8 mouse cellular contexts compared by ENCODE assay signal in genomic region chr7:114322531-114323441, GRCm38 (mm10). TPM values are rescaled to one million over a fixed set of nuclear protein-coding genes. Genes with fewer than 3 reads are reported as not detected.
DNase-seq lines count a peak whose midpoint lies in the region; ATAC-seq and TF ChIP-seq lines count a peak whose summit lies in the region.

No protein-coding gene starts in this region.

- no peak overlapping the region for H3K4me2 ChIP-seq in hindbrain, postnatal 0 days (ENCODE audit: low read depth, low read length)
- H3K4me2 ChIP-seq in forebrain, embryonic 12.5 days = no peak overlapping the region

- H3K27me3 ChIP-seq in hindbrain, postnatal 0 days (ENCODE audit: insufficient read depth, low read length) = no peaks in the 10 kb centered on the region
- H3K27me3 ChIP-seq in hindbrain, embryonic 10.5 days (ENCODE audit: insufficient read depth, poor library complexity, severe bottlenecking) = no peaks in the 10 kb centered on the region
- no peaks in the 10 kb centered on the region for H3K27me3 ChIP-seq in small intestine, adult 2 months (ENCODE audit: control insufficient read depth, insufficient read depth, low read length)
- peaks cover 14% of the 10 kb centered on the region for H3K27me3 ChIP-seq in forebrain, embryonic 12.5 days

- DNase-seq in hindbrain, postnatal 0 days (ENCODE audit: low spot score) = peak; percentile 48
- DNase-seq in hindbrain, embryonic 10.5 days (ENCODE audit: low spot score) = no peak
- DNase-seq in fat pad, adult 2 months (ENCODE audit: extremely low read depth, low read depth, low spot score) = peak; percentile 28
- DNase-seq in kidney, postnatal 25 days = peak; percentile 41 to 81
- DNase-seq in ovary, postnatal 10 days (ENCODE audit: low spot score) = no peak
- no peak for DNase-seq in layer of hippocampus, adult 9-10 months (ENCODE audit: low spot score)

- no peak for TF ChIP-seq CTCF in hindbrain, postnatal 0 days (IDR thresholded peaks at IDR 0.05; ENCODE audit: low read depth)
- TF ChIP-seq CTCF in small intestine, adult 2 months (IDR thresholded peaks at IDR 0.05; ENCODE audit: extremely low read depth, insufficient read length, insufficient replicate concordance, low read depth, low read length) = no peak

- no peaks in the 10 kb centered on the region for H3K4me1 ChIP-seq in hindbrain, postnatal 0 days (ENCODE audit: insufficient read depth, low read length)
- peaks cover 11% of the 10 kb centered on the region for H3K4me1 ChIP-seq in hindbrain, embryonic 10.5 days (replicated peaks)
- peaks cover 4% of the 10 kb centered on the region; the same call in 1 of the 2 replicates for H3K4me1 ChIP-seq in small intestine, adult 2 months (ENCODE audit: control insufficient read depth, insufficient read depth, insufficient read length, low read length)
- H3K4me1 ChIP-seq in forebrain, embryonic 12.5 days = peaks cover 5% of the 10 kb centered on the region; the same call in 1 of the 2 replicates

- no peak overlapping the region; the same call in 1 of the 2 replicates for H3K27ac ChIP-seq in hindbrain, postnatal 0 days
- H3K27ac ChIP-seq in hindbrain, embryonic 10.5 days = no peak overlapping the region
- peak overlapping the region; percentile 35 for H3K27ac ChIP-seq in small intestine, adult 2 months (ENCODE audit: insufficient read depth, low read depth, low read length)
- no peak overlapping the region for H3K27ac ChIP-seq in forebrain, embryonic 12.5 days

- no peak overlapping the region for H3K4me3 ChIP-seq in hindbrain, postnatal 0 days (ENCODE audit: low read length)
- H3K4me3 ChIP-seq in hindbrain, embryonic 10.5 days = no peak overlapping the region
- H3K4me3 ChIP-seq in small intestine, adult 2 months (ENCODE audit: low read depth, low read length) = no peak overlapping the region
- no peak overlapping the region for H3K4me3 ChIP-seq in forebrain, embryonic 12.5 days (replicated peaks)

- H3K9ac ChIP-seq in hindbrain, postnatal 0 days (replicated peaks; ENCODE audit: low read length) = no peak overlapping the region
- H3K9ac ChIP-seq in forebrain, embryonic 12.5 days = no peak overlapping the region

- peak; percentile 64 for ATAC-seq in hindbrain, postnatal 0 days
- ATAC-seq in forebrain, embryonic 12.5 days (ENCODE audit: low FRiP score) = no peak

- H3K9me3 ChIP-seq in hindbrain, postnatal 0 days (ENCODE audit: low read length) = no peaks in the 10 kb centered on the region
- no peaks in the 10 kb centered on the region for H3K9me3 ChIP-seq in hindbrain, embryonic 10.5 days
- no peaks in the 10 kb centered on the region for H3K9me3 ChIP-seq in forebrain, embryonic 12.5 days

- WGBS in hindbrain, postnatal 0 days = 51% methylated on average over 9 of the region's 9 CpGs
- WGBS in hindbrain, embryonic 10.5 days = 81% methylated on average over 9 of the region's 9 CpGs
- WGBS in small intestine, adult 2 months = 23% methylated on average over 9 of the region's 9 CpGs
- 84% methylated on average over 9 of the region's 9 CpGs for WGBS in forebrain, embryonic 12.5 days

- no peaks in the 10 kb centered on the region for H3K36me3 ChIP-seq in hindbrain, postnatal 0 days (ENCODE audit: insufficient read depth, low read length)
- H3K36me3 ChIP-seq in hindbrain, embryonic 10.5 days = no peaks in the 10 kb centered on the region
- no peaks in the 10 kb centered on the region for H3K36me3 ChIP-seq in small intestine, adult 2 months (ENCODE audit: control insufficient read depth, insufficient read depth, low read length)
- H3K36me3 ChIP-seq in forebrain, embryonic 12.5 days (replicated peaks) = no peaks in the 10 kb centered on the region

- TF ChIP-seq POLR2A in small intestine, adult 2 months (IDR thresholded peaks at IDR 0.05; ENCODE audit: low read depth, low read length) = no peak

RNA-seq across cellular contexts. Expression of gene Psma1, which starts 46.9 kb away (rescaled TPM):
- total RNA-seq in hindbrain, postnatal 0 days (2014; rRNA removed) = 141 and 144 TPM in 2 replicates
- polyA plus RNA-seq in hindbrain, postnatal 0 days (2015; fragmentation: Nextera tagmentation; extraction: Ambion mirVana) = 331 and 342 TPM in 2 replicates
- 481 and 500 TPM in 2 replicates for polyA plus RNA-seq in hindbrain, embryonic 10.5 days (2016; fragmentation: Nextera tagmentation; extraction: Ambion mirVana)
- polyA plus RNA-seq in small intestine, adult 2 months (2012; rRNA removed) = 21.6 and 39.1 TPM in 2 replicates
- 411 and 420 TPM in 2 replicates for polyA plus RNA-seq in forebrain, embryonic 12.5 days (2016; fragmentation: Nextera tagmentation; extraction: Ambion mirVana)

Comparison
In these comparisons a context has a peak if more than half of its experiments do, and no peak if none do; other contexts are left out.
1. DNase-seq: peak in hindbrain, postnatal 0 days (single experiment), fat pad, adult 2 months (single experiment) and kidney, postnatal 25 days (2 of 2); none in hindbrain, embryonic 10.5 days (single experiment), ovary, postnatal 10 days (single experiment) and layer of hippocampus, adult 9-10 months (single experiment).